Mouse (Mus musculus) thymus, postnatal 10 days (tissue): ENCODE data around the gene Ccdc47.

Experiments used
- DNase-seq, 2 experiments: peaks; one replicate each; pipeline ENCODE4 v3.0.0; 2021; ENCODE audit warnings: low spot score in 2 of 2

Gene Ccdc47

DNA sequence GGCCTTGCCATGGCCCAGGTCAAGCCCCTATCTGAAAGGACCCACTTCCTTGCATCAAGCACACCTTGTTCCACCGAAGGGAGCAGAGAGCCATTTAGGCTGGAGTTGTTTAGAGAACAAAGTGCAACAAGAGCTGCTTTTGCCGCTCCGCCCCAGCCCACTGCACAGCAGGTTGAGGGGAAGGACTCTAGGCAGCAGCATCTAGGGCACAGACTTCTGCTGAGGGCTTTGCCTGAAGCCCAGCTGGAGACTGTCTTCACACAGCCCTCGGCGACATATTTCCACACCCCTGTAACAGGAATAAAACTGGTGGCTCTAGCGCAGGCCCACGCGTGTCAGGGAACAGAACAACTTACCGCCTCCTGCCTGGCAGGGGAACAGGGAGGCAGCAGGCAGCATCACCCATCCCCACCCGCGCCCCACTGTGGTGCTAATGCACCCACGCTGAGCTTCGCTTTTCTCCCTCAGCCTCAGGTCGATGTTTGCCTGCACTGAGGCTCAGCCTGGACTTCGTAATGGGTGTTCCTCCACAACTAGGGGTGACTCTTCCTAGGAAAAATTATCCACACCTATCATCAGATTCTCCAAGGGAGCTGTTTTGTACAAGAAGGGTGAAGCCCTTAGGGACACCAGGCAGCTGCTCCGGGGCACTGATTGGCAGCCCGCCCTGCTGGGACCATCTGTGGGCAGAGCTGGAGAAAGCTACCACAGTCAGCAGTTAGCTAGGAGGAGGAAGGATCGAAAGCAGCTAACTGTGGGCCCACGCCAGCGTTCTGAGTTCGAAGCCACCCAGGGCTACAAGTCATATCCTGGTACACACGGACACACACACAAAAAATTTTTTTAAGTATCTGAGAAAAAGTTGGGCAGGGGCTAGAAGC, 55.1 kb downstream of the Ccdc47 start, which contains the start of the genes Gm10840 and Limd2:
Gm10840 (plus strand) TSS at position 10 of the 881 bp plus-strand sequence.
Limd2 (minus strand) TSS at position 20 of the 881 bp plus-strand sequence.
- DNase-seq = peak; percentile 70 to 71

DNA sequence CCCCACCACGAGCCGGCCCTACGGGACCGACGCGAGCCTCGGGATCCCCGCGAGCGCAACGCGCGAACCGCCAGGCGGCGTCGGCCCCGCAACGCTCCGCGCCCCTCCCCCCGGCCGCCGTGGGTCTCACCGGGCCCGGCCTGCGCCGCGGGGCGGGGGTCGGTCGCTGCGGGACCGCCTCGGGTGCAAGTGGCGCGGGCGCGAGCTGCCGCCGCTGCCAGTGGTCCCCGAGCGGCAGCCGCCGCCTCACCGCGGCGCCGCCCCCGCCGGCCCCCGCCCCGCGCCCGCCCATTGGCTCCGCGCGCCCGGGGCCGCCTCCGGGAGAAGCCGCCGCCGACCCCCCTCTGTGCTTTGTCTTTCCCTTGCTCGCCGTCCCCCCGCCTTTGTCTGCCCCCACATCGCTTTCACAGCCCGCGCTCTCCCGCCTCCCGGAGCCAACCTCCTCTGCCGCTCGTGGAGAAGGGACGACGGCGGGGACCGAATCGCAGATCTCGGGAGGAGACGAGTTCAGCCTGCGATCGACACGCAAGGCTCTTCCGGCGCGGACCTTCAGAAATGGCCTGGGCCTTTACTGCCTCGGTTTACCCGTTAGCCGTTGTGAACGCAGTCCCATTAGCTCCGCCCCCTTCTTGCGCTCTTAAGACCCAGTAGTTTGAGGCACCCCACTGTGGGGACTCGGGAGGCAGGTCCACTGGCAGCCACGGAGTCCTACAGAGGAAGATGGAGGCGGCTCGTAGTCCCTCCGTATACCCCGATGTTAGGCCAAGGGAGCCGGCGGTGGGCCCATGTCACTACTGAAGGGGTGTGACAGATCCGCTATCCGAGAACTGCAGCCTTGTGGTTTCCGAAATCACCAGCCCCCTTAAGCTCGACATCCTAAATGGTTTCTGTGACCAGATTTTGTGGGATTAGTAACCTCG, 56.0 kb downstream of the Ccdc47 start:
- peak; percentile 88 to 89 for DNase-seq

DNA sequence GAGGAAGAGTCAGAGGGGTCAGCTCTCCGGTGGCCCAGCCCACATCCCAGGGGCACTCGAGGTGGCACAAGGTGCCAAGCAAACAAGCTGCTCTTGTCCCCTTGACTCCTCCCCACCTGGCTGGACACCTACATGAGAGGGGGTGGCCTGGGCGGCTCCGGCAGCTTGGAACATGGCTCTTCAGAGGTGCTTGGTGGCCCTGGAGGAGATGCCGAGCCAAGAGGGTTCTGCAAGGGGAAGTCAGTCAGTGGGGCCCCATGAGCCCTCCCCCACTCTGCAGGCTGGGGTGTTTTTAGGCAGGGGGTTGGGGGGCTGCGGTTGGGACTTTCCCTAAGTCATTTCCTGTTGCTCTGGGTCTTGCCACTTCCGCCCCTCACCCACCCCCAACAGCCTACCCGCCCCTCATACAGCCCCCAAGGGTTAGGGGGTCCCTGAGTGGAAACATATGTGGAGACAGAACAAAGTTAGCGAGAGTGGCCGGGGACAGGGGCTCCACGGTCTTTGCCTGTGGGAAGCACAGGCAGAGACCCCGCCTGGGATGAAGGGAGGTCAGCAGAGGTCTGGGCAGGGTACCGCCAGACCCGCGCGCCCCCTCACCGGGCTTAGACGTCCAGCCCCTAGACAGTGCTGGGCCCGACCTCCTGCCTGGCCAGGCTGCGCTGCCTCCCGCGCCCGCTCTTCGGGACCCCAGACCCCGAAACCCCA, 56.8 kb downstream of the Ccdc47 start:
- DNase-seq = peak; percentile 94

DNA sequence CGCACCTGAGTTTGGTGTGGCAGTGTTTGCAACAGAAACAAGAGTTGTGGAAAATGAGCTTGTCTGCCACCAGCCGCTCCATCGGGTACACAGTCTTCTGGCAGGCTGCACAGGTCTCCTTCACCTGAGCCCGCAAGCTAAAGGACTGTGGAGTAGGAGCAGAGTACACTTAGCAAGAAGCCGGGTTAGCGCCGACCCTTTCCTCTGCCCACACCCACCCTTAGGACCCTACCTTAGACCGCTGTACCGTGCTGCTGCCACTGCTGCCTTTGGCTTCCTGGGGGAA, 57.3 kb downstream of the Ccdc47 start:
- DNase-seq = no peak

DNA sequence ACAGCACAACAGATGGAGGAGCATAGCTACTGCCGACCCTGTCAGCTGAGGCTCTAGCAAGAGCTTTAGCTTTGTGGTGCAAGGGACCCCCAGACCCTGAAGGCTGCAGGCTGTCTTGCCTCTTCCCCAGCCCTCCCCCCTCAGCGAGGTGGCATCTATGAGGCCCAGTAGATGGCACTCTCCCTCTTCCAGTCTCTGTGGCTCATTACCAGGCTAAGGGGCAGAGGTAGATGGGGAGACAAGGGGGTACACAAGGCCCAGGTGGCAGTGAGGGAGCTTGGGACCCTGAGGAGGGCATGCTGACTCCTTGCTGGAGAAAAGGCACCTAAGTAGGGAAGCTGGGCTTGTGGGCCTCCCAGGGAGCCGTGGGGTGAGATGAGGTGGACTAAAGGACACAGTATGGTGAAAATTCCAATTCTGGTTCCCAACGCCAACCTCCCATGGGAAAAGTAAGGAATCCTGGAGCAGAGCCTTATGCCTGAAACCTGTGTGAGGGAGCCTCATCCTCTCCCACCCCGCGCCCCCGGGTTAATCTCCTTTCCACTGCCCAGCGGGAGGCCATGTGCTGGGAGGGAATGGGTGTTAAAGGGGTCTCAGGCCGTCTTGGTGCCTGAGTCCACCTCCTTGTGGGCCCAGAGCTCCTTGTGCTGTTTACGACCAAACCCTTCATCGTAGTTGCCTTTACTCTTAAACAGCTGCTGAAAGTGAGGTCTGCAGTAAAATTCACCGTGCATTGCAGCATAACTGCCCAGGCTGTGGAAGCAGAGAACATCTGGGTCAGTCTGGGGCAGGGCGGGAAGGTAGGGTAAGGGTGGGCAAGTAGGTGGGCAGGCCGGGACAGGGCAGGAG, 57.8 kb downstream of the Ccdc47 start:
- DNase-seq = peak; percentile 67 to 71

DNA sequence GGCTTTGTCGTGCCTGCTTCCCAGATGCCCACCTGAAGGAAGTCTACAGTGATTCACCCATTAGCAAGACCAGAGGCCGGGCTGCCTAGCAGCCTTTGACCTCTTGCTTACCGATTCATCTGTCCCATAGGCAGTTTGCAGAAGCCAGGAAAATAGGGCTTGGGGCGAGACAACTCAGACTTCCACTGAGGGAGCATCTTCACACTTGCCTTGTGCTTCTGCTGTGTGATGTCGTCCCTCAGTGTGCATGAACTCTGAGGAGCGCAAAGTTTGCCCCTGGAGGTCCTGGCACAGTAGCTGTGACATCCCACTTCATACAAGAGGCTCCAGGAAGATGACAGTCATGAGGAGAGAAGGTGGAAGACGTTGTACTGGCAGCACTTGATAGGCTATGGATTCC, 59.0 kb downstream of the Ccdc47 start:
- no peak for DNase-seq

DNA sequence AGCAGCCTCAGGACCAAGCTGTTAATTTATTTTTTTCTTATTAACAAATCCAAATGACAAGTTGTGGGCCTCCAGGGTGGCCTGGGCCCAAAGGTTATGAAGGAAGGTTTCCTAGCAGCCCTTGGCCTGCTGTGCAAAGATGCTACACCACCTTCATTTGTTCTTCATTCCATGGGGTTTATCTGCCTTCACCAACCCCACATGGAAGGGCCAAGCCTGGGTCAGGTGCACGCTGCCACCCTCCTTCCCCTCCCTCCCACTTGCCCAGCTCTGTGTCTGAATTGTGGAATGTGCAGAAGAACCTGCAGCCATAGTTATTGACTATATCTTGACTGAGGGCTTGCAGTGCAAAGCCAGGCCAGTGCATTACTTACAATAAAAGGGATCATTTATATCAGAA, 59.9 kb downstream of the Ccdc47 start:
- no peak for DNase-seq

DNA sequence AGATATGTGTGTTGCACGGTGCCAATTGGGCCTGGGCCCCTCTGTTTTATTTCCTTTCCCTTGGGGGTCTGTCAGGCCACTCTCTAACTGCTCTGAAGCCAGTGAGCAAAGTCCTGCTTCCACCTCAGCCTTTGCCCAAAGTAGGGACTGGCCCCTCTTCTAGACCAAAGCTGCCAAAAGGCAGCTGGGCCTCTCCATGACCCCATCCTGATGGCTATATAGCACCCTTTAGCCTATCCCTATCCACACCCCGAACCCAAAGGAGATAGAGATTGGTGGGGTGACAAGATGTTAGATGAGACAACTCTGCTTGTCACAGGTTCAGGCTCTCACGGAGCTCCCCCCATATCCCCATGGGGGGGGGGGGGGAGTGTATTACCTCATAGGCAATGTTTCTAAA, 60.4 kb downstream of the Ccdc47 start:
- DNase-seq = no peak

DNA sequence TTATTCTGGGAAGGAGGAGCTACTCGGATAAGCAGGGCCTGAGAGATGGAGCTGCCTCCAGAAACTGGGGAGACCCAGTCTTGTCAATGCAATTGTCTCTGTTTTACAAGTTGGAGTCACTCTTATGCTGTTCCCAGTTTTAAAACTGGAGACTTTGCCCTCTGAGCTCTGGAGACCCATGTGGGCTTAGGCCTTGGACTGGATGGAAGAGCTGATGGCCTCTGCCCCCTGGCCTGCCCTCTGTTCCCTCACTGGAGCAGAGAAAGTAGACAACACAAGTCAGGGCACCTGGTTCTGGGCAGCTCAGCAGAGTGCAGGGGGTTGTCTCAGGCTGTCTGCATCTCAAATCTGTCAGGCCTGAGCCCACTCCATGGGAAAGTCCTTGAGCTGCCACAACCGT, 61.4 kb downstream of the Ccdc47 start:
- DNase-seq = no peak

DNA sequence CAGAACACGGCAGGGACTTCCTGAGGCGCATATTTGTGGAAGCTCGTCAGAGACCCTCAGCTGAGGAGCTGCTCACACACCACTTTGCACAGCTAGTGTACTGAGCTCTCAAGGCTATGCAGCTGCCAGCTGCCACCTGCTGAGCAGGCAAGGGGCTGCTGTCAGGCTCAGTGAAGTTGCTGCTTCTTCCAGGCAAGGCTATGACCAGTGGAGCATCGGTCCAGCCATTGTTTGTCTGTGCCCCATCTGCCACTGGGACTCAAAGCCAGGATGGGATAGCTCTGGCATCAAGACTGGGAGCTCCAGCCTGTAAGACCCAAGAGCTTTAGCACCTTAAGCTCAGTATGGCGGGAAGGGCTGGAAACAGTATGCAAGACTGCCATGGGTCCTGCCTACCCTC, 62.1 kb downstream of the Ccdc47 start:
- no peak for DNase-seq

DNA sequence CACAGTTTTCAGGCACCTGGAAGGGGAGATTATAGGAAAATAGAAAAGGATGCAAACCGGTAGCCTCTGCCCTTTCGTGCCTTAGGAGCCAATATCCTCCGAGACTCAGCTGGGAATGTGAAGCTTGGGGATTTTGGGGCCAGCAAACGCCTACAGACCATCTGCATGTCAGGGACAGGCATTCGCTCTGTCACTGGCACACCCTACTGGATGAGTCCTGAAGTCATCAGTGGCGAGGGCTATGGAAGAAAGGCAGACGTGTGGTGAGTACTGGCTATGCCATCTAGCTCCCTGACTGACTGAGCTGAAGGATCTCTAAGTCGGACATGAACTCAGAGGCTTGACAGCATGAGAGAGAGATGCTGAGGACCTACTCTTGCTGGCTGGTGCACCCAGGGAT, 64.0 kb downstream of the Ccdc47 start:
- DNase-seq = no peak

DNA sequence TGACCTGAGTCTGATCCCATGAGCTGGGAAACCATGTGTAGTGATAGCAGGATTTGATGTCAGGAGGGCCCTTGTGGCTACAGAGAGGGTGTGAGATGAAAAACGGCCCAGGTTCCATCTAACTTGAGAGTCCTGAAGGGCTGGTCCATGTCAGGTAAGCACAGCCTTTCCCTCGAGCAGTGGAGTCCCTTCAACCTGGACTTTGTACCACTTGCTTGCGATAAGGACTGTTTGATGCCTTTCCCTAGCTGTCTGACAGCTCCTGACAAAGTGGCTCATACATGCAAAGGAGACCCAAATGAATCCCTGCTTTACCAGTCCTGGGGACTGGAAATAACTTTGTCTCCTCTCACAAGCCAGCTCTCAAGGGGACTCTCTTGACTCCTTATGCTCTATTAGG, 64.9 kb downstream of the Ccdc47 start:
- DNase-seq = no peak
